Mouse (Mus musculus) embryonic facial prominence, embryonic 13.5 days (tissue): ENCODE data around the gene Vmac. TPM values are rescaled to one million over a fixed set of nuclear protein-coding genes. Genes with fewer than 3 reads are reported as not detected.

Experiments
- ATAC-seq: fragments of 200-750 bp; cut with Nextera tagmentation; 2 replicates; pipeline ENCODE4 v1.8.0; 2017; ENCODE audit warnings: low read depth; ENCODE audit not compliant: insufficient number of reproducible peaks, insufficient read depth, low FRiP score, low TSS enrichment
- H3K27ac ChIP-seq: fragments of 300-500 bp; sonication (generic); 2 replicates; pipeline ENCODE4 v1.5.1; 2015; ENCODE audit warnings: moderate library complexity, mild to moderate bottlenecking, inconsistent platforms
- H3K27me3 ChIP-seq: fragments of 300-500 bp; sonication (generic); 2 replicates; pipeline ENCODE4 v1.6.1; 2015; ENCODE audit warnings: mild to moderate bottlenecking, inconsistent platforms
- H3K36me3 ChIP-seq: fragments of 300-500 bp; sonication (generic); 2 replicates; pipeline ENCODE4 v1.6.1; 2015; ENCODE audit warnings: mild to moderate bottlenecking, inconsistent platforms
- H3K4me1 ChIP-seq: fragments of 300-500 bp; sonication (generic); 2 replicates; pipeline ENCODE4 v1.6.1; 2015; ENCODE audit warnings: inconsistent platforms
- H3K4me2 ChIP-seq: fragments of 300-500 bp; sonication (generic); 2 replicates; pipeline ENCODE4 v1.6.1; 2015; ENCODE audit warnings: moderate library complexity, mild to moderate bottlenecking, inconsistent platforms
- H3K4me3 ChIP-seq: fragments of 300-500 bp; sonication (generic); 2 replicates; pipeline ENCODE4 v1.5.1; 2015; ENCODE audit warnings: mild to moderate bottlenecking, inconsistent platforms
- H3K9ac ChIP-seq: fragments of 300-500 bp; sonication (generic); 2 replicates; pipeline ENCODE4 v1.6.1; 2015; ENCODE audit warnings: mild to moderate bottlenecking, inconsistent platforms
- H3K9me3 ChIP-seq: fragments of 300-500 bp; sonication (generic); 2 replicates; pipeline ENCODE4 v1.6.1; 2016; ENCODE audit warnings: inconsistent platforms
- WGBS: fragments of 180-500 bp; shearing (Covaris S2); methylation state at CpG from one replicate; pipeline ENCODE4 v1.1.7; 2015; ENCODE audit warnings: mixed read lengths; 5-methylcytosine and 5-hydroxymethylcytosine counted together
- polyA plus RNA-seq: library from polyadenylated mRNA; unstranded; fragments of >200 nt; fragmentation: Nextera tagmentation; extraction: Ambion mirVana; gene quantifications from 2 replicates; pipeline ENCODE4 v1.2.1, GENCODE M21; 2015

Gene Vmac
- polyA plus RNA-seq, 1 experiment from 2014 or later, result 19.2 TPM

GRCm38 (mm10) chr17:56729656-56730055 lies 11.8 kb upstream of the Vmac start:
- peaks cover 7% of the 10 kb centered on the region; the same call in 1 of the 2 replicates for H3K36me3 ChIP-seq
- ATAC-seq, result no peak
- H3K4me3 ChIP-seq, result no peak overlapping the region
- no peaks in the 10 kb centered on the region for H3K27me3 ChIP-seq
- no peak overlapping the region for H3K4me2 ChIP-seq
- no peak overlapping the region for H3K9ac ChIP-seq
- H3K4me1 ChIP-seq, result peaks cover 26% of the 10 kb centered on the region
- 0 out of 2 replicates have a peak, but pooled peaks cover 3% of the 10 kb centered on the region for H3K9me3 ChIP-seq
- H3K27ac ChIP-seq, result no peak overlapping the region
- WGBS, result 59% methylated on average over 2 of the region's 2 CpGs

GRCm38 (mm10) chr17:56729151-56729550 lies 11.3 kb upstream of the Vmac start:
- H3K36me3 ChIP-seq, result peaks cover 10% of the 10 kb centered on the region

GRCm38 (mm10) chr17:56728117-56728516 lies 10.3 kb upstream of the Vmac start:
- no peaks in the 10 kb centered on the region for H3K27me3 ChIP-seq
- no peak overlapping the region for H3K4me3 ChIP-seq
- 25% methylated on average over 12 of the region's 12 CpGs for WGBS
- H3K36me3 ChIP-seq, result peaks cover 21% of the 10 kb centered on the region
- peak overlapping the region; percentile 60 for H3K27ac ChIP-seq
- ATAC-seq, result no peak
- peak overlapping the region; percentile 33 for H3K4me2 ChIP-seq
- H3K9me3 ChIP-seq, result 0 out of 2 replicates have a peak, but pooled peaks cover 3% of the 10 kb centered on the region
- H3K4me1 ChIP-seq, result peaks cover 26% of the 10 kb centered on the region
- peak overlapping the region; percentile 40; the same call in 1 of the 2 replicates for H3K9ac ChIP-seq

More at GRCm38 (mm10) chr17:56729151-56729550, 11.3 kb upstream of the Vmac start:
- Histone ChIP-seq H3K4me3 (no peak overlapping the region), H3K4me1 (peaks cover 26% of the 10 kb centered on the region), H3K27me3 (no peaks in the 10 kb centered on the region), H3K9ac (no peak overlapping the region), H3K9me3 (0 out of 2 replicates have a peak, but pooled peaks cover 3% of the 10 kb centered on the region), H3K4me2 (no peak overlapping the region), H3K27ac (no peak overlapping the region)
- no peak for ATAC-seq
- 54% methylated on average over 6 of the region's 6 CpGs for WGBS

GRCm38 (mm10) chr17:56727659-56728058 lies 9.8 kb upstream of the Vmac start:
- Histone ChIP-seq H3K4me1 (peaks cover 26% of the 10 kb centered on the region), H3K27ac (peak overlapping the region; percentile 60), H3K9ac (peak overlapping the region; percentile 40), H3K4me2 (peak overlapping the region; percentile 33), H3K9me3 (0 out of 2 replicates have a peak, but pooled peaks cover 3% of the 10 kb centered on the region), H3K27me3 (no peaks in the 10 kb centered on the region), H3K36me3 (peaks cover 25% of the 10 kb centered on the region), H3K4me3 (no peak overlapping the region)
- no peak for ATAC-seq
- WGBS, result 14% methylated on average over 12 of the region's 12 CpGs

GRCm38 (mm10) chr17:56727029-56727649 lies 9.3 kb upstream of the Vmac start:
- peak overlapping the region; percentile 40 for H3K9ac ChIP-seq
- ATAC-seq, result 0 out of 2 replicates have a peak, but pooled peaks have one; percentile 16
- H3K27me3 ChIP-seq, result no peaks in the 10 kb centered on the region
- H3K36me3 ChIP-seq, result peaks cover 31% of the 10 kb centered on the region
- peaks cover 26% of the 10 kb centered on the region for H3K4me1 ChIP-seq
- H3K4me3 ChIP-seq, result no peak overlapping the region
- WGBS, result 9% methylated on average over 7 of the region's 7 CpGs
- H3K27ac ChIP-seq, result peak overlapping the region; percentile 60
- H3K4me2 ChIP-seq, result peak overlapping the region; percentile 33
- H3K9me3 ChIP-seq, result 0 out of 2 replicates have a peak, but pooled peaks cover 3% of the 10 kb centered on the region

GRCm38 (mm10) chr17:56723419-56724161 lies 5.8 kb upstream of the Vmac start:
- Histone ChIP-seq H3K4me2 (no peak overlapping the region), H3K27ac (no peak overlapping the region), H3K4me3 (no peak overlapping the region), H3K4me1 (peaks cover 36% of the 10 kb centered on the region), H3K27me3 (no peaks in the 10 kb centered on the region), H3K9ac (peak overlapping the region; percentile 22; the same call in 1 of the 2 replicates), H3K36me3 (peaks cover 50% of the 10 kb centered on the region), H3K9me3 (0 out of 2 replicates have a peak, but pooled peaks cover 3% of the 10 kb centered on the region)
- no peak for ATAC-seq
- 78% methylated on average over 11 of the region's 11 CpGs for WGBS

GRCm38 (mm10) chr17:56722441-56722840 lies 4.6 kb upstream of the Vmac start:
- peaks cover 50% of the 10 kb centered on the region for H3K36me3 ChIP-seq
- no peak overlapping the region for H3K27ac ChIP-seq
- peak overlapping the region; percentile 22; the same call in 1 of the 2 replicates for H3K9ac ChIP-seq
- 0 out of 2 replicates have a peak, but pooled peaks cover 3% of the 10 kb centered on the region for H3K9me3 ChIP-seq
- H3K4me1 ChIP-seq, result peaks cover 30% of the 10 kb centered on the region
- no peak overlapping the region for H3K4me3 ChIP-seq
- no peaks in the 10 kb centered on the region for H3K27me3 ChIP-seq
- H3K4me2 ChIP-seq, result no peak overlapping the region
- WGBS, result 91% methylated on average over 5 of the region's 5 CpGs
- ATAC-seq, result no peak

GRCm38 (mm10) chr17:56716655-56717362 lies 1.0 kb downstream of the Vmac start:
- peak; percentile 91 for ATAC-seq
- peak overlapping the region; percentile 84 for H3K4me3 ChIP-seq
- H3K9me3 ChIP-seq, result no peaks in the 10 kb centered on the region
- peaks cover 28% of the 10 kb centered on the region for H3K36me3 ChIP-seq
- WGBS, result under 1% methylated on average over 55 of the region's 55 CpGs
- peak overlapping the region; percentile 94 for H3K9ac ChIP-seq
- peak overlapping the region; percentile 86 for H3K27ac ChIP-seq
- peak overlapping the region; percentile 69 for H3K4me2 ChIP-seq
- H3K27me3 ChIP-seq, result no peaks in the 10 kb centered on the region
- H3K4me1 ChIP-seq, result peaks cover 35% of the 10 kb centered on the region

GRCm38 (mm10) chr17:56715914-56716654 lies 1.7 kb downstream of the Vmac start:
- WGBS, result 21% methylated on average over 22 of the region's 22 CpGs
- Histone ChIP-seq H3K36me3 (peaks cover 28% of the 10 kb centered on the region), H3K9ac (peak overlapping the region; percentile 87), H3K4me3 (peak overlapping the region; percentile 84), H3K9me3 (no peaks in the 10 kb centered on the region), H3K4me1 (peaks cover 35% of the 10 kb centered on the region), H3K4me2 (peak overlapping the region; percentile 69), H3K27ac (peak overlapping the region; percentile 86), H3K27me3 (no peaks in the 10 kb centered on the region)
- ATAC-seq, result peak; percentile 0; the same call in 1 of the 2 replicates

GRCm38 (mm10) chr17:56715360-56715759 lies 2.5 kb downstream of the Vmac start:
- H3K27me3 ChIP-seq, result no peaks in the 10 kb centered on the region
- H3K4me3 ChIP-seq, result peak overlapping the region; percentile 84; the same call in 1 of the 2 replicates
- no peak overlapping the region for H3K27ac ChIP-seq
- H3K9me3 ChIP-seq, result no peaks in the 10 kb centered on the region
- H3K4me1 ChIP-seq, result peaks cover 35% of the 10 kb centered on the region
- peak overlapping the region; percentile 87 for H3K9ac ChIP-seq
- no peak for ATAC-seq
- 61% methylated on average over 11 of the region's 11 CpGs for WGBS
- peaks cover 28% of the 10 kb centered on the region for H3K36me3 ChIP-seq
- peak overlapping the region; percentile 69 for H3K4me2 ChIP-seq
